Mouse (Mus musculus) stomach, postnatal 0 days (tissue): Measurements from ENCODE around the gene Pdcd6ip.

Experiments used
- CTCF ChIP-seq: IDR thresholded peaks from 2 replicates; pipeline ENCODE4 v1.5.1; 2016; ENCODE audit warnings: antibody characterized with exemption, low read depth, mild to moderate bottlenecking, moderate library complexity
- EP300 ChIP-seq: optimal IDR thresholded peaks from 2 replicates; pipeline ENCODE3; 2016; ENCODE audit warnings: antibody characterized with exemption

- TF ChIP-seq EP300 (no peak), CTCF (no peak)
Measured at GRCm38 (mm10) chr9:113653571-113653970, 54.5 kb downstream of the Pdcd6ip start.
